Mouse (Mus musculus): ENCODE data around the gene Capn2.

- TF ChIP-seq GATA1 (IDR thresholded peaks at IDR 0.05; ENCODE audit: borderline replicate concordance, low read length) (no peak), FLI1 (IDR thresholded peaks at IDR 0.05; ENCODE audit: low read length) (no peak)
Measured at GRCm38 (mm10) chr1:182517677-182518011, 236 bp upstream of the Capn2 start.
